Mouse (Mus musculus): ENCODE results near the gene Tm6sf2. TPM values are rescaled to one million over a fixed set of nuclear protein-coding genes. Genes with fewer than 3 reads are reported as not detected.

Gene Tm6sf2
- polyA plus RNA-seq, 1 experiment: not detected

- H3K4me1 ChIP-seq (ENCODE audit: control insufficient read depth, insufficient read depth, insufficient read length, low read length): no peaks in the 10 kb centered on the region
Observed at GRCm38 (mm10) chr8:70083285-70083684, 10.6 kb downstream of the Tm6sf2 start, which contains the start of gene Hapln4. Hapln4 (plus strand) TSS chr8:70083457.

GRCm38 (mm10) chr8:70084191-70085065, 11.7 kb downstream of the Tm6sf2 start:
- Histone ChIP-seq H3K4me3 (ENCODE audit: insufficient read depth, low read depth, low read length) (peak overlapping the region; percentile 50), H3K4me1 (ENCODE audit: control insufficient read depth, insufficient read depth, insufficient read length, low read length) (no peaks in the 10 kb centered on the region), H3K27ac (replicated peaks; ENCODE audit: low read depth, low read length) (no peak overlapping the region)

More at GRCm38 (mm10) chr8:70083285-70083684, 10.6 kb downstream of the Tm6sf2 start, which contains the start of gene Hapln4:
- Histone ChIP-seq H3K4me3 (ENCODE audit: insufficient read depth, low read depth, low read length) (peak within 1 kb of the TSS; percentile 50), H3K27ac (replicated peaks; ENCODE audit: low read depth, low read length) (no peak within 1 kb of the TSS)

- Histone ChIP-seq H3K4me3 (ENCODE audit: insufficient read depth, low read depth, low read length) (no peak overlapping the region), H3K4me1 (ENCODE audit: control insufficient read depth, insufficient read depth, insufficient read length, low read length) (no peaks in the 10 kb centered on the region), H3K27ac (replicated peaks; ENCODE audit: low read depth, low read length) (no peak overlapping the region)
Observed at GRCm38 (mm10) chr8:70086151-70086550, 13.4 kb downstream of the Tm6sf2 start.

GRCm38 (mm10) chr8:70087237-70087636, 14.5 kb downstream of the Tm6sf2 start:
- Histone ChIP-seq H3K27ac (replicated peaks; ENCODE audit: low read depth, low read length) (no peak overlapping the region), H3K4me1 (ENCODE audit: control insufficient read depth, insufficient read depth, insufficient read length, low read length) (no peaks in the 10 kb centered on the region), H3K4me3 (ENCODE audit: insufficient read depth, low read depth, low read length) (no peak overlapping the region)

- no peaks in the 10 kb centered on the region for H3K4me1 ChIP-seq (ENCODE audit: control insufficient read depth, insufficient read depth, insufficient read length, low read length)
- H3K4me3 ChIP-seq (ENCODE audit: insufficient read depth, low read depth, low read length): no peak overlapping the region
- H3K27ac ChIP-seq (replicated peaks; ENCODE audit: low read depth, low read length): no peak overlapping the region
Observed at GRCm38 (mm10) chr8:70087836-70088650, 15.3 kb downstream of the Tm6sf2 start.

- Histone ChIP-seq H3K4me3 (ENCODE audit: insufficient read depth, low read depth, low read length) (no peak overlapping the region), H3K4me1 (ENCODE audit: control insufficient read depth, insufficient read depth, insufficient read length, low read length) (no peaks in the 10 kb centered on the region), H3K27ac (replicated peaks; ENCODE audit: low read depth, low read length) (no peak overlapping the region)
Observed at GRCm38 (mm10) chr8:70089296-70089960, 16.7 kb downstream of the Tm6sf2 start.

GRCm38 (mm10) chr8:70092786-70093185, 20.1 kb downstream of the Tm6sf2 start:
- H3K4me1 ChIP-seq (ENCODE audit: control insufficient read depth, insufficient read depth, insufficient read length, low read length): no peaks in the 10 kb centered on the region
- no peak overlapping the region for H3K4me3 ChIP-seq (ENCODE audit: insufficient read depth, low read depth, low read length)
- no peak overlapping the region for H3K27ac ChIP-seq (replicated peaks; ENCODE audit: low read depth, low read length)

- Histone ChIP-seq H3K4me1 (ENCODE audit: control insufficient read depth, insufficient read depth, insufficient read length, low read length) (no peaks in the 10 kb centered on the region), H3K4me3 (ENCODE audit: insufficient read depth, low read depth, low read length) (no peak overlapping the region), H3K27ac (replicated peaks; ENCODE audit: low read depth, low read length) (no peak overlapping the region)
Observed at GRCm38 (mm10) chr8:70099276-70099675, 26.6 kb downstream of the Tm6sf2 start.

- Histone ChIP-seq H3K4me1 (ENCODE audit: control insufficient read depth, insufficient read depth, insufficient read length, low read length) (no peaks in the 10 kb centered on the region), H3K4me3 (ENCODE audit: insufficient read depth, low read depth, low read length) (no peak overlapping the region), H3K27ac (replicated peaks; ENCODE audit: low read depth, low read length) (no peak overlapping the region)
Observed at GRCm38 (mm10) chr8:70100241-70100640, 27.5 kb downstream of the Tm6sf2 start.

- H3K4me3 ChIP-seq (ENCODE audit: insufficient read depth, low read depth, low read length): no peak overlapping the region
- no peak overlapping the region for H3K27ac ChIP-seq (replicated peaks; ENCODE audit: low read depth, low read length)
- H3K4me1 ChIP-seq (ENCODE audit: control insufficient read depth, insufficient read depth, insufficient read length, low read length): no peaks in the 10 kb centered on the region
Observed at GRCm38 (mm10) chr8:70104506-70104905, 31.8 kb downstream of the Tm6sf2 start.

- H3K27ac ChIP-seq (replicated peaks; ENCODE audit: low read depth, low read length): no peak overlapping the region
- no peaks in the 10 kb centered on the region for H3K4me1 ChIP-seq (ENCODE audit: control insufficient read depth, insufficient read depth, insufficient read length, low read length)
- no peak overlapping the region for H3K4me3 ChIP-seq (ENCODE audit: insufficient read depth, low read depth, low read length)
Observed at GRCm38 (mm10) chr8:70104922-70105321, 32.2 kb downstream of the Tm6sf2 start.

GRCm38 (mm10) chr8:70110451-70110850, 37.7 kb downstream of the Tm6sf2 start:
- Histone ChIP-seq H3K4me3 (ENCODE audit: insufficient read depth, low read depth, low read length) (no peak overlapping the region), H3K4me1 (ENCODE audit: control insufficient read depth, insufficient read depth, insufficient read length, low read length) (no peaks in the 10 kb centered on the region; the same call in 1 of the 2 replicates)

GRCm38 (mm10) chr8:70111192-70111795, 38.6 kb downstream of the Tm6sf2 start:
- H3K4me3 ChIP-seq (ENCODE audit: insufficient read depth, low read depth, low read length): no peak overlapping the region
- H3K4me1 ChIP-seq (ENCODE audit: control insufficient read depth, insufficient read depth, insufficient read length, low read length): peaks cover 2% of the 10 kb centered on the region; the same call in 1 of the 2 replicates
- H3K27ac ChIP-seq (replicated peaks; ENCODE audit: low read depth, low read length): no peak overlapping the region

More at GRCm38 (mm10) chr8:70110451-70110850, 37.7 kb downstream of the Tm6sf2 start:
- H3K27ac ChIP-seq (replicated peaks; ENCODE audit: low read depth, low read length): no peak overlapping the region

GRCm38 (mm10) chr8:70112401-70113016, 39.8 kb downstream of the Tm6sf2 start:
- Histone ChIP-seq H3K4me3 (ENCODE audit: insufficient read depth, low read depth, low read length) (no peak overlapping the region), H3K4me1 (ENCODE audit: control insufficient read depth, insufficient read depth, insufficient read length, low read length) (peaks cover 4% of the 10 kb centered on the region), H3K27ac (replicated peaks; ENCODE audit: low read depth, low read length) (no peak overlapping the region)
